Mouse (Mus musculus) erythroblast, embryonic 14.5 days (primary cell): ENCODE data around the gene Ufd1.

ENCODE experiments used
- GATA1 ChIP-seq: IDR thresholded peaks from 2 replicates; pipeline ENCODE4 v1.6.1; 2012; ENCODE audit warnings: low read length, inconsistent platforms, mixed read lengths
- TAL1 ChIP-seq: IDR thresholded peaks from 3 replicates; pipeline ENCODE4 v1.6.1; 2012; ENCODE audit warnings: low read length, inconsistent platforms, mixed read lengths

- TF ChIP-seq GATA1 (no peak), TAL1 (no peak)
Measured at GRCm38 (mm10) chr16:18798841-18799240, 12.7 kb upstream of the Ufd1 start.
